Mouse (Mus musculus): ENCODE data around the gene Rap1a.

Gene Rap1a

GRCm38 (mm10) chr3:105758098-105758497 lies 43.0 kb downstream of the Rap1a start:
- DNase-seq, result peak; percentile 31 to 60

DNA sequence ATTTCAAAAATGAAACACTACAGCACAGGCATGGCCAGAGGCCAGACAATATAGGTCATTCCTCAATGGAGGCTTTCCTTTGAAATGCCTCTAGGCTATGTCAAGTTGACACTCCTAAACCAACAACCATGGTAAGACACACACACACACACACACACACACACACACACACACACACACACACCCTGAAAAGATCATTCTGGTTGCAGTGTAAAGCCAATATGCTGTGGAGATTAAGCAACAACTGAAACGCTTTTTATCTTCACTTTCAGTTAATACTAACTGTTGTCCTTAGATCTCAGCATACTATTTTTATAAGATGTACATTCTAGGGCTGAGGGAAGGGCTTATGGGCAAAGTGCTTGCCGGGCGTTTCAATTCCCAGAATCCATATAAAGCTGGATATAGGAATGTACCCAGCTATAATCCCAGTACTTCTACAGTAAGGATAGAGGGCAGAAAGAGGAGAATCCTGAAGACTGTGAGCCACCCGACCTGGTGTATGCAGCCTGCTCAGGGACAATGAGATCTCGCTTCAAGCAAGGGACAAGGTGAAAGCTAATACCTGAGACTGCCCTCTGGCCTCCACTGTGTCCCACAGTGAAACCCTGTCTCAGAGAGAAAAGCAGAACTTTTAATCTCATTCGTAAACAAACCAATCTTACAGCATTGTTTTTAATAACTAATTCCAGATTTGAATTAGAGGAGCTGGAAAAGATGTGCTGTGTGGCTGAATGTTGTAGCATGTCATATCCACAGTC lies 43.6 kb downstream of the Rap1a start:
- DNase-seq, result no peak

GRCm38 (mm10) chr3:105756505-105756904 lies 44.6 kb downstream of the Rap1a start:
- no peak for DNase-seq

DNA sequence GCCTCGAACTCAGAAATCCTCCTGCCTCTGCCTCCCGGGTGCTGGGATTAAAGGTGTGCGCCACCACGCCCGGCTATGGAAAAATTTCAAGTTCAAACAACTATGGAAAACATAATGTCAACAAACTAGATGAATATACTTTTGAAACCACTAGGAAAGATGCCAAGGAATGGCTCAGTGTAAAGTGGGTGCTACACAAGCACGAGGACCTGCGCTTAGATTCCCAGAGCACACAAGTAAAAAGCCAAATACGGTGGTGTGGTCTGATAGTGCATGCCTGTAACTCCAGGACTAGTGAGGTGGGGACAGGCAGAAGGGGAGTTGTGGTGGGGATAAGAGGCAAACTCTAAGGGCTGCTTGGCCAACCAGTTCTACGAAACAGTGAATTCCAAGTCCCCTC lies 46.0 kb downstream of the Rap1a start:
- DNase-seq, result peak; percentile 28 to 54

GRCm38 (mm10) chr3:105754184-105754583 lies 47.0 kb downstream of the Rap1a start:
- no peak for DNase-seq

GRCm38 (mm10) chr3:105750810-105751209 lies 50.3 kb downstream of the Rap1a start:
- no peak for DNase-seq

- DNase-seq, result no peak
Measured at GRCm38 (mm10) chr3:105746542-105746941, 54.6 kb downstream of the Rap1a start.

DNA sequence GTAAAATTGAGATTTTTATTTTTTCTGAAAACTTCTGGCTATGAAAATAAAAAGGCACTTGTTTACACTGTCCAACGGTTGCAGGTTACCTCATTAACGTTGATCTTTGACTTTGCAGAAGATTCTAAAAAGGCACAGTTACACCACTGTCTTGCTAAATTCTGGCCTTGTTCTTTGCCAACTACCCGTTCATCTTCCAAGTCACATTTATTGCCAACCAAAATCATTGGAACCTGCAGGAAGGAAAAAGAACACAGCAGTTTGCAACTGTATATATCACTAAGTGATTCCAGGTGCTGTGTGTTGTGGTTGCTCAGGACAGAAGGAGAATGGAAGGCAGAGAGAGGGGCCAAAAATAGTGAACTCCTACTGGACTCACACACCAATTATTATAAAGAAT lies 63.5 kb downstream of the Rap1a start:
- DNase-seq, result no peak

DNA sequence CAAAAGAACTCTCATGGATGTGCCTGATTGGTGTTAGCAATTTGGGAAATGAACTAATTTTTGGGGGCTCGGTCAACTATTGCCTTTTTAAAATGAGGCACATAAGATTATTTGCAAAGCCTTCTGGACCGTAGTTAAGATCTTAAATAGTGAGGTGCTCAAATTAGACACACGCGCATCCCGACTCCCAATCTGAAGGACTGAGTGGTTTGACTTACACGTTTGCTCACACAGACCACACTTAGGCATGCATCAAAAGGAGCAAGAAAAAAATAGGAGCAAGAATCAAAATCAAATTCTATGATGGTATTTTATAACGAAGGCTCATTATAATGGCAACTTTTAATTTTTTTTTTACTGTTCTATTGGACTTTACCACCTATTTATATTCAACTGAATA lies 64.1 kb downstream of the Rap1a start:
- DNase-seq, result no peak

DNA sequence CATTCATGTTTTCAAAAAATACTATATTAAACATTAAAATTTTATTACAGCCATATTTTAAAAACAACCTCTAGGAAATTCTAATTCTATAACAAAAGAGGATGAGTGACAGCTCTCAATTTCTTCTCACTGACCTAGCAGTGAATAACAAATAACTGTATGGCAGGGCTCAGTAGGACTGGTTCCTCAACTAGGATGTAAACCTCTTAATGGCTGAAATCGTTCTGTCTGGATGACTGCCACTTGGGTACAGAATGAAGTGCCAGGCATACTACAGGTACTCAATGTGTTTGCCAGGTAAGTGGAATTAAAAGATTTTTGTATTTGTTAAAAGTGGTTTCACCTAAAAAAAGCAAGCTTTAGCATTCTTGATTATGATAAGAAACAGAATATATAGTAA lies 65.0 kb downstream of the Rap1a start:
- DNase-seq, result peak in 1 of 2 experiments; percentile 28

- DNase-seq, result no peak
Measured at GRCm38 (mm10) chr3:105735285-105735684, 65.9 kb downstream of the Rap1a start.

GRCm38 (mm10) chr3:105733538-105733937 lies 67.6 kb downstream of the Rap1a start:
- DNase-seq, result peak; percentile 43 to 67

DNA sequence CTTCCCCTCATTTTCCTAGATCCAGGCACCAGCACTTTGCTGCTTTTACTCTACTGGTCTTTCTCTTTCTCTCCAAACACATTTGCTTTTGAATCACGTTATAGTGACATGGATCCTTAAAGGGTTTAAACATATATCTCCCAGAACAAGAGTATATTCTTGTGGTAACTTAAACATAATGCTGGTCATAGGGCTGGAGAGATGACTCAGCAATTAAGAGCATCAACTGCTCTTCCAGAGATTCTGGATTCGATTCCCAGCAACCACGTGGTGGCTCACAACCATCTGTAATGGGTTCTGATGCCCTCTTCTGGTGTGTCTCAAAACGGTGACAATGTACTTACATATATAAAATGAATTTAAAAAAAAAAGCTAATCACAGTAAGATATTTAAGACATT lies 68.8 kb downstream of the Rap1a start:
- DNase-seq, result no peak

GRCm38 (mm10) chr3:105726037-105726436 lies 75.1 kb downstream of the Rap1a start:
- peak in 1 of 2 experiments; percentile 61 for DNase-seq

GRCm38 (mm10) chr3:105722510-105722909 lies 78.6 kb downstream of the Rap1a start:
- no peak for DNase-seq

GRCm38 (mm10) chr3:105721681-105722201 lies 79.4 kb downstream of the Rap1a start:
- no peak for DNase-seq

DNA sequence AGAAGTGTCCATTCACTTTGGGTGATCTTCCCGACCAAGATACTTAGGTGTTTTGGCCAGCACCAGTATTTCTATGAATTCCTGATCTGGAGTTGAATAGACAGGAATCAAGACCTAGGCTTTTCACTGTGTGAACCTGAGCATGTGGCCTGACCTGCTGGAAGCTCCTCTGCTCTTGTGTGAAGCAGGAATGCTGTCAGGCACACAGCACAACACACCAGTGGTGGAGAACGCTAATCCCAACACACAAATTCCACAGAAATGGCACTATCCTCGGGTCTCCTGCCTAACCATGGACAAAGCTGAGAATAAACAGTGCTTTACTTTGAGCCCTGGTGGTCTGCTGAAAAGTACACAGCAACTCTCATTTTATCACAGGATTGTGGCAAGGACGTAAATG lies 80.6 kb downstream of the Rap1a start:
- no peak for DNase-seq

DNA sequence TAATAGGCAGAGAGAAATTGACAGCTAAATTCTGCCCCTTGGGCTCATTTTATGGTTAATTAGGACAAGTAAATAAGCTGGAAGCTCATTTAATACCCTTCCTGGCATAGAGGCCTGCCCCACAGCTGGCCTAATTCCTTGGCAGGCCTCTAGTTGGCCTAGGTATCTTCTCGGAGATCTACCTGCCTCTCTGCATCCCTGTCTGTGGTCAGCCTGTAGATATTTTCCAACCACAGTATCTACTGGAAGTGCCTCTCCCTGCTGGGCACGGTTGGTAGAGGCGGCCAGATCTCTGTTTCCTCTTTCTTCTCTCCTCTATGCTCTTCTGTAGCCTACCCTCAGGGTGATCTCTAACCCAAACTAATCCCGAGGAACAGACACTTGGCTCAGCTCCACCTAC lies 81.2 kb downstream of the Rap1a start:
- DNase-seq, result no peak

DNA sequence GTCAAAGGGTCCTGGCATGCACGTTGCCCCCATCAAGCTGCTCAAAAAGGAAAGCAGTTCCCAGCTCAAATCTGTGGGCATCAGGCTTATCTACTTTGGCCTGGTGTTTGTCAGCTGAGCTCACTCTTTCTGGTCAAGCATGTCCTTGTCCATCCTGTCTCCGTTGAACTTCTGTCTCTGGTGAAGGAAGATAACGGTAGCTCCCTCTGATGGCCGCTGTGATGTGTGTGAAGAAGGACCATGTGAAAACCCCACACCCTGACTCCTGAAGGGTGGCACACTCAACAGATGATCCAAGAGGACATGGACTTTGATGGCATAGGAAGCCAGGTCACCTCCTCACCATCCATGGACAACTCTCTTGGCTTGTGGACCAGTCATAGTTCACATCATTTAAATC lies 82.4 kb downstream of the Rap1a start:
- DNase-seq, result no peak

DNA sequence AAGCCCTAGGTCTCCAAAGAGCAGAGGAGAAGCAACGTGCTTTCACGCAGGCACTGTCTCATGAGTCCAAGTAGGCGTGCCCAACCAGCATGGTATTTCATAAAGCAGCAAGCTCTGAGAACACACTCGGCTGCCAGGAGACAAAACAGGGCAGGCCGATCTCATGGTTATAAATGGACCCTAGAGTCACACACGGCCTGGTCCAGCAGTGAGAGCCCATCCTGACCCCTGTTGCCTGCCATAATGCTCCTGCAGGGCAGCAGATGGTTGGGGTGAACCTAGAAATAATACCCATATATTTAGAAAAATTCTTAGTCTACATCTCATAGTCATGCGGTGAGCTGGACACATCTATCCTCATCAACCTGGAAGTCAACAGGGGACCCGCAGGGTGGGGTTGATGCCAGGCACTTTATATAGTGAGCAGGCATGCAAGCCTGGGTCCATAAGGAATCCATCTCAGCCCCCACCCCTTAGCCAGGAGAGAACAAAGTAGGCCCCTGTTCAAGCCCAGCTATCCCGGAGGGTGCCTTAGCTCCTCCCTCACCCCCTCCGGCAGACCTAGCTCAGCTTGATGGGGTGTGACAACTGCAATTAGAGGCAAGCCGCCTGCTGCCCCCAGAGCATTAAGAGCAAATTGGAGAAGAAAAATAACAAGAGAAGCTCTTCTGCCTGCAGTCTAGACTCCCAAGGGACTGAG lies 83.1 kb downstream of the Rap1a start:
- DNase-seq, result no peak

- DNase-seq, result no peak
Measured at GRCm38 (mm10) chr3:105716353-105717000, 84.7 kb downstream of the Rap1a start.

DNA sequence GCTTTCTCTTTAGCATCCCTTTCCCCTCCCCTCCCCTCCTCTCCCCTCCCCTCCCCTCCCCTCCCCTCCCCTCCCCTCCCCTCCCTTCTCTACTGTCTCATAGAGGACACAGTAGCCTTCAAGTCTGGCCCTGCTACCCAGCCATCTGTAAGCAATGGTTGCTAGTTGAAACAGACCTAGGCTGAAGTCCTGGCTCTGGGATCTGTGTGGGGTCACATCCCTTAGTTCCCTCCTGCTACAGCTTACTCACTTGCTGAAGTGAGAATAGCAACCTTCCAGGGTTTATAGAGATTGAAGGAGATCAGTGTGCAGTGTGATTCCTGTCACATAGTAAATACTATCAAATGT lies 86.3 kb downstream of the Rap1a start:
- no peak for DNase-seq

DNA sequence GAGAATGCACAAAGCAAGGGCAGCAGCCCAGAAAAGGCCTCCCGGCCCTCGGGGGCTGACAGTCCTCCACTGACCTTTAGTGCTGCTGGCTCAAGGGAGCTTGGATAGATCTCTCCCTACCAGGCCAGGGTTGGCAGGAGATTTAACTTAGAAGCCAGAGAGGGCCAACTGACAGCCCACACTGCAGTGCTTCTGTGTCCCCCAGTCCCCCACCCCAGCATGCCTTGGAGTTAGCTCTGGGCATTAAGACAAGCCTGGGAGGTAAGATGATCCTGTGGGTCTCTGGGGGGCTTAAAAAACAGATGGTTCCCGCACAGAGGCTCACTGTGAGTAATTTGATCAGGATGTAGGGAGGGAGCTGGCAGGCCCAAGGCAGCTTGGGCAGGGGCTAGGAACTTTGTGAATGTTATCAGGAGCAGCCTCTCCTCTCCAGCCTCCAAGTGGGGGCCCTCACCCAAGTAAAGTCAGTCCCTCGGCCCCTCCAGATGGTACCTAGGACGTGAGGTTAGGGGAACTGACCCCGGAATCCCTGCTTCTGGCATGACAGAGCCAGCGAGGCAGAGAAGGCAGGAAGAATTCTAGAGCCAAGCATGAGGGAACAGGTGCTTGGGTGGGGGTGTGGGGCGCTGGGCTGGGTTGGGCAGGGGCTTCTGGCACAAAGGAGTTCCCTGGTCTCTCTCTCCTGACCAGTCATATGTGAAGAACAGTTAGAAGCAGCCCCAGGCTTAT lies 86.9 kb downstream of the Rap1a start:
- DNase-seq, result no peak
